Mouse (Mus musculus) E14TG2a.4 (cell line): ENCODE measurements around the gene Glis1.

Experiments
- CTCF ChIP-seq: conservative IDR thresholded peaks from 2 replicates; pipeline ENCODE4 v1.5.1; 2014; ENCODE audit warnings: low read length
- POU5F1 ChIP-seq: IDR thresholded peaks from 2 replicates; pipeline ENCODE4 v1.6.1; 2014; ENCODE audit warnings: low read length, borderline replicate concordance

DNA sequence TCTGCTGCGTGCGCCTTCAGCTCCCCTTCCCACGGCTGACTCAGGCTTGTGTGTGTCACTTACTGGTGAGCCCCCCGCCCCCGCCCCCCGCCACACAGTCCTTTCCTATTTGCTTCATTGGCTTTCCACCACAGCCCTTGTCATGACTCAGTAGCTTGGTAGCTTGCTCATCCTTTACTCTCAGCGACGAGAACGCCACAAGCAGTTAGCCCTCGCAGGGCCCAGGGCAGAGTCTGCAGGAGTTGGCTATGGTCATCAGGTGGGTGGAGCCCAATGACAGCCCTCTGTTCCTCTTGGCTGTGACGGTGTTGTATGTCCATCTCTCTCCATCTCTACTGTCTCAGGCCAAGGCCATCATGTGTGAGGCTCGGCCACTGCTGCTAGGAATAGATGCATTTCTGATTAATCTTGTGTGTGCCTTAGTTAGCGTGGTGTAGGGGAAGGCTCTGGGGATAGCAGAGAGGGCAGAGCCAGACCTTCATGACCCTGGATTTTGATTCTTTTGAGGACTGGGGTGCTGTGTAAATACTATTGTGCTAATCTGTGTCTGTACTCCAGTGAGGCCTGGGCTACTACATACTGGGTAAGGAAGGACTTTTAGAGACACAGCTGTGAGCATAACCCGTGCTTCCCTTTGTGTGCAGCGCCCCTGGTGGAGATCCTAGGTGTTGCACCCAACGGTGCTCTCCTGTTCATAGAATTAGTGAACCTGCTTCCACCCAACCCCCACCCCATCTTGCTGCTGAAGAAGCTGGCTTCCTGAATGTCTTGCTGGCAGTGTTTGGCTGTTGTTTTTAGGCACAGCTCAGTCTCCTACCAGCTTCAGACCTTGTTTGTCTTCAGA lies 19.0 kb downstream of the Glis1 start:
- TF ChIP-seq CTCF = peak; percentile 90
- TF ChIP-seq POU5F1 = no peak
